In genomic region chr17:7945117-7946052, GRCm38 (mm10) we compare ENCODE assay signal across 8 mouse cellular contexts. TPM values are rescaled to one million over a fixed set of nuclear protein-coding genes. Genes with fewer than 3 reads are reported as not detected.
DNase-seq lines count a peak whose midpoint lies in the region; ATAC-seq and TF ChIP-seq lines count a peak whose summit lies in the region.
"Not testable (repeated sequence)": the region's sequence is repeated elsewhere in the genome, so short reads cannot be mapped to it uniquely, and the experiment has no call there.

Rsph3a (plus strand) TSS chr17:7945614.

- TF ChIP-seq CTCF in liver, postnatal 0 days (IDR thresholded peaks at IDR 0.05; ENCODE audit: low read depth): peak; percentile 1; the same call in 1 of the 2 replicates

- peak within 1 kb of the TSS; percentile 53 for H3K4me2 ChIP-seq in forebrain, embryonic 15.5 days (replicated peaks)
- H3K4me2 ChIP-seq in liver, postnatal 0 days (ENCODE audit: low read depth, low read length): peak within 1 kb of the TSS; percentile 68
- H3K4me2 ChIP-seq in neural tube, embryonic 13.5 days: peak within 1 kb of the TSS; percentile 58

- peak; percentile 69 for DNase-seq in ES-CJ7 (ENCODE audit: low read depth, low spot score)
- peak; percentile 89 for DNase-seq in cerebellum, adult 11-12 months
- peak; percentile 84 to 86 for DNase-seq in heart, postnatal 14 days
- DNase-seq in large intestine, adult 2 months (ENCODE audit: low read depth, low spot score): not testable (repeated sequence)
- DNase-seq in liver, postnatal 0 days: peak; percentile 91
- peak; percentile 67 for DNase-seq in telencephalon, adult 2 months (ENCODE audit: low read depth, low spot score)

- H3K36me3 ChIP-seq in forebrain, embryonic 15.5 days; liver, postnatal 0 days (replicated peaks; ENCODE audit: insufficient read depth, low read length); neural tube, embryonic 13.5 days: not testable (repeated sequence)

- 3% methylated on average over 58 of the region's 58 CpGs for WGBS in forebrain, embryonic 15.5 days
- 1% methylated on average over 57 of the region's 58 CpGs for WGBS in large intestine, adult 2 months
- 2% methylated on average over 57 of the region's 58 CpGs for WGBS in liver, postnatal 0 days (ENCODE audit: insufficient replicate concordance)
- WGBS in neural tube, embryonic 13.5 days: 4% methylated on average over 51 of the region's 58 CpGs

- peak within 1 kb of the TSS; percentile 66 for H3K9ac ChIP-seq in forebrain, embryonic 15.5 days (replicated peaks)
- H3K9ac ChIP-seq in liver, postnatal 0 days (replicated peaks): peak within 1 kb of the TSS; percentile 73
- peak within 1 kb of the TSS; percentile 77 for H3K9ac ChIP-seq in neural tube, embryonic 13.5 days

- peak; percentile 98 for ATAC-seq in forebrain, embryonic 15.5 days (replicated peaks)
- peak; percentile 97 for ATAC-seq in liver, postnatal 0 days
- ATAC-seq in neural tube, embryonic 13.5 days (ENCODE audit: low read depth): peak; percentile 99

- intact Hi-C loops in heart, postnatal 14 days (cut with DNase I): not testable (repeated sequence)

- H3K27me3 ChIP-seq in forebrain, embryonic 15.5 days; liver, postnatal 0 days (ENCODE audit: insufficient read depth, low read length); neural tube, embryonic 13.5 days: not testable (repeated sequence)

- peak within 1 kb of the TSS; percentile 68 for H3K4me3 ChIP-seq in forebrain, embryonic 15.5 days
- peak within 1 kb of the TSS; percentile 63 for H3K4me3 ChIP-seq in liver, postnatal 0 days (ENCODE audit: low read depth, low read length)
- peak within 1 kb of the TSS; percentile 56 for H3K4me3 ChIP-seq in neural tube, embryonic 13.5 days

- peak within 1 kb of the TSS; percentile 91 for H3K27ac ChIP-seq in forebrain, embryonic 15.5 days (replicated peaks)
- H3K27ac ChIP-seq in liver, postnatal 0 days (ENCODE audit: low read depth): peak within 1 kb of the TSS; percentile 93
- H3K27ac ChIP-seq in neural tube, embryonic 13.5 days (replicated peaks): peak within 1 kb of the TSS; percentile 91

- not testable (repeated sequence) for H3K9me3 ChIP-seq in forebrain, embryonic 15.5 days; liver, postnatal 0 days (ENCODE audit: low read length); neural tube, embryonic 13.5 days

- H3K4me1 ChIP-seq in forebrain, embryonic 15.5 days; liver, postnatal 0 days (ENCODE audit: insufficient read depth); neural tube, embryonic 13.5 days (replicated peaks): not testable (repeated sequence)

- TF ChIP-seq EP300 in liver, postnatal 0 days (IDR thresholded peaks at IDR 0.05; ENCODE audit: low read depth): 0 out of 2 replicates have a peak, but pooled peaks have one; percentile 25

RNA-seq across cellular contexts. Expression of gene Rsph3a, which starts in this region (rescaled TPM):
- polyA plus RNA-seq in forebrain, embryonic 15.5 days (2015; fragmentation: Nextera tagmentation; extraction: Ambion mirVana): 68.0 and 77.6 TPM in 2 replicates
- total RNA-seq in heart, postnatal 14 days (2021): 10 to 100 TPM; 36.1 to 38.6 TPM
- polyA plus RNA-seq in large intestine, adult 2 months (2012; rRNA removed): 57.7 and 71.7 TPM in 2 replicates
- polyA plus RNA-seq in liver, postnatal 0 days (2015; fragmentation: Nextera tagmentation; extraction: Ambion mirVana): 16.0 and 16.2 TPM in 2 replicates
- 67.3 and 93.0 TPM in 2 replicates for polyA plus RNA-seq in neural tube, embryonic 13.5 days (2015; fragmentation: Nextera tagmentation; extraction: Ambion mirVana)
